Mouse (Mus musculus) C2C12 (cell line): ENCODE data around the gene Atp2b2.

ENCODE experiments used
- CEBPB ChIP-seq: IDR thresholded peaks from one replicate; pipeline ENCODE4 v1.6.1; 2011; ENCODE audit warnings: low read depth, mild to moderate bottlenecking, control low read depth, moderate library complexity
- CTCF ChIP-seq: IDR thresholded peaks from one replicate; pipeline ENCODE4 v1.5.1; 2011; ENCODE audit not compliant: control insufficient read depth, insufficient read depth, insufficient read length
- FOSL1 ChIP-seq: IDR thresholded peaks from one replicate; pipeline ENCODE4 v1.8.0; 2011; ENCODE audit warnings: mild to moderate bottlenecking, low read length; ENCODE audit not compliant: poor library complexity, insufficient read depth, severe bottlenecking
- USF1 ChIP-seq: IDR thresholded peaks from one replicate; pipeline ENCODE4 v1.6.1; 2011; ENCODE audit warnings: low read depth, mild to moderate bottlenecking, control low read depth, moderate library complexity

DNA sequence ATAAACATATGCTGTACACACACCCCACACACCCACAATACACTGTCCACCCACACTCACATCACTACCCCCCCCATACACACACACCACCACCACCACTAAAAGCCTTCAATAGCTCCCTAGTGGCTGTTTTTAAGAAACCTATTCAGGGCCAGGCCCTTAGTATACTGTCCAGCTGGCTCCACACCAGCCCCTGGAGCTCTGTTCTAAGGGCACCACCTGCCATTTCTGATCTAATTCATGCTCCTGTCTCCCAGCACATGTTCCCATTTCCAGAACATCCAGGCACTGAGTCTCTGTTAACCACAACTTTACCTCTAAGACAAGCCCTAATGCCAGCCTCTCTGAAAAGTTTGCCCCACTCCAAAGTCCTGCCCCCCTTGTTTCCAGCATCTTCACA lies 186.8 kb downstream of the Atp2b2 start:
- TF ChIP-seq CTCF (no peak), USF1 (no peak), CEBPB (no peak), FOSL1 (no peak)
